Mouse (Mus musculus) spleen, embryonic (tissue): ENCODE measurements at regions not wholly inside any gene's neighbourhood (a gene's known extent, or its start where the extent isn't known, plus 50 kb on each side); places are given as distances from the start of the nearest gene placed in this dataset.

ENCODE experiments used
- CTCF ChIA-PET: fragments of 350-600 bp; sonication (Branson Sonifier 250); formaldehyde crosslinking; loops from one replicate; lab custom pipeline; 2022; lab: Charles Lee

GRCm38 (mm10) chr16:19203681-19204080 lies 110.2 kb downstream of the Olfr164 start:
- CTCF ChIA-PET, result no interaction called here

GRCm38 (mm10) chr16:19200977-19201376 lies 112.9 kb downstream of the Olfr164 start:
- CTCF ChIA-PET, result no interaction called here

GRCm38 (mm10) chr16:19199724-19200544 lies 113.9 kb downstream of the Olfr164 start:
- CTCF ChIA-PET, result interaction anchor here (0.6 kb wide), 1 partner anchor 53 kb away, joined by 3 read pairs; no protein-coding TSS in a partner anchor

- CTCF ChIA-PET, result no interaction called here
These were observed 115.1 kb downstream of the Olfr164 start for GRCm38 (mm10) chr16:19198539-19199385.

- CTCF ChIA-PET, result no interaction called here
These were observed 116.0 kb downstream of the Olfr164 start for GRCm38 (mm10) chr16:19197638-19198440.

- CTCF ChIA-PET, result no interaction called here
These were observed 128.2 kb downstream of the Olfr164 start for GRCm38 (mm10) chr16:19185434-19186256.

GRCm38 (mm10) chr16:19179214-19180010 lies 134.5 kb downstream of the Olfr164 start:
- CTCF ChIA-PET, result no interaction called here

GRCm38 (mm10) chr16:19153046-19153445 lies 160.8 kb downstream of the Olfr164 start:
- CTCF ChIA-PET, result interaction anchor here (0.6 kb wide), 1 partner anchor 44 kb away, joined by 4 read pairs; no protein-coding TSS in a partner anchor

- CTCF ChIA-PET, result interaction anchor here (0.6 kb wide), 1 partner anchor 45 kb away, joined by 4 read pairs; no protein-coding TSS in a partner anchor
These were observed 161.4 kb downstream of the Olfr164 start for GRCm38 (mm10) chr16:19152465-19152864.

- CTCF ChIA-PET, result no interaction called here
These were observed 162.8 kb downstream of the Olfr164 start for GRCm38 (mm10) chr16:19151110-19151509.

- CTCF ChIA-PET, result no interaction called here
These were observed 163.3 kb downstream of the Olfr164 start for GRCm38 (mm10) chr16:19150582-19150981.

- CTCF ChIA-PET, result interaction anchor here (0.9 kb wide), 1 partner anchor 117 kb away, joined by 4 read pairs; no protein-coding TSS in a partner anchor
These were observed 167.4 kb downstream of the Olfr164 start for GRCm38 (mm10) chr16:19146290-19146983.
